Mouse (Mus musculus): Measurements from ENCODE around the gene Pum3. TPM values are rescaled to one million over a fixed set of nuclear protein-coding genes. Genes with fewer than 3 reads are reported as not detected.

The Pum3 gene
- polyA plus RNA-seq, 1 experiment from 2014 or later = 48.8 TPM

- ATAC-seq (ENCODE audit: low FRiP score, low read depth) = no peak
- Histone ChIP-seq H3K9ac (no peak overlapping the region), H3K27ac (replicated peaks) (no peak overlapping the region)
These were observed 69.2 kb downstream of the Pum3 start for GRCm38 (mm10) chr19:27360381-27360780.

DNA sequence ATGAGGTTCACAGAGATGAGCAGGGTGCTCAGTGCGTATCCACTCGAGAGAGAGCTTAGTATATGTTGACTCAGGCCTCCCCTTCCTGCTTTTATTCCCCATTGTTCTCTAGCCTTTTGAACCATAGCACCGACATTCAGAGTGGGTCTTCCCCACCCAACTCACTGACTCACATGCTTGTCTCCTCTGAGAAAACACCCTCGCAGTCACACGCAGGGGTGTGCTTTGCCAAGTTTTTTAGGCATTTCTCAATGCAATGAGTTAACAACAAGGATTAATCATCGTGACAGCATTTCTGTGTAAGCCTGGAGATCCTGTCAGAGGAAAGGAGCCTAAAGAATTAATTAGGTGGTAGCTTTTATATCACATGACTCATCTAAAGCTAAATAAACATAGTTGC, 77.9 kb downstream of the Pum3 start:
- Histone ChIP-seq H3K4me1 (replicated peaks) (no peaks in the 10 kb centered on the region), H3K27ac (replicated peaks) (no peak overlapping the region), H3K9me3 (no peaks in the 10 kb centered on the region), H3K4me2 (no peak overlapping the region), H3K27me3 (no peaks in the 10 kb centered on the region), H3K4me3 (no peak overlapping the region), H3K9ac (no peak overlapping the region), H3K36me3 (no peaks in the 10 kb centered on the region)
- no peak for ATAC-seq (ENCODE audit: low FRiP score, low read depth)
- WGBS = 56% methylated on average over 6 of the region's 6 CpGs

More at GRCm38 (mm10) chr19:27360381-27360780, 69.2 kb downstream of the Pum3 start:
- H3K4me2 ChIP-seq = no peak overlapping the region
- no peaks in the 10 kb centered on the region; the same call in 1 of the 2 replicates for H3K9me3 ChIP-seq
- H3K4me3 ChIP-seq = no peak overlapping the region
- H3K36me3 ChIP-seq = no peaks in the 10 kb centered on the region
- no peaks in the 10 kb centered on the region for H3K27me3 ChIP-seq
- peaks cover 5% of the 10 kb centered on the region for H3K4me1 ChIP-seq (replicated peaks)

GRCm38 (mm10) chr19:27346501-27346900, 83.1 kb downstream of the Pum3 start:
- WGBS = 92% methylated on average over 1 of the region's 1 CpGs
- Histone ChIP-seq H3K36me3 (no peaks in the 10 kb centered on the region), H3K4me3 (no peak overlapping the region), H3K27ac (replicated peaks) (no peak overlapping the region), H3K9me3 (no peaks in the 10 kb centered on the region), H3K4me1 (replicated peaks) (no peaks in the 10 kb centered on the region), H3K27me3 (no peaks in the 10 kb centered on the region), H3K9ac (no peak overlapping the region), H3K4me2 (no peak overlapping the region)
- ATAC-seq (ENCODE audit: low FRiP score, low read depth) = no peak

Other genes starting within 250 kb of the Pum3 start
- 27.0 and 30.7 TPM in 2 replicates for gene Vldlr, start 213.3 kb downstream of the Pum3 start, polyA plus RNA-seq (2015; fragmentation: Nextera tagmentation; extraction: Ambion mirVana)
- 0.07 and 0.12 TPM in 2 replicates for gene Kcnv2, start 107.2 kb downstream of the Pum3 start, polyA plus RNA-seq (2015; fragmentation: Nextera tagmentation; extraction: Ambion mirVana)

All from hindbrain, embryonic 15.5 days (tissue).